Mouse (Mus musculus): Measurements from ENCODE around the gene Clpx.

GRCm38 (mm10) chr9:65339146-65339545, 45.1 kb downstream of the Clpx start:
- TF ChIP-seq CTCF (IDR thresholded peaks at IDR 0.05), result no peak
- no peak for TF ChIP-seq EP300 (IDR thresholded peaks at IDR 0.05)

All from lung, postnatal 0 days (tissue).